In genomic region chr5:107296512-107297322, GRCm38 (mm10) we compare ENCODE assay signal across 11 mouse cellular contexts. TPM values are rescaled to one million over a fixed set of nuclear protein-coding genes. Genes with fewer than 3 reads are reported as not detected.
DNase-seq lines count a peak whose midpoint lies in the region; ATAC-seq and TF ChIP-seq lines count a peak whose summit lies in the region.
"Had no signal": no experiment of that assay in that cellular context is flagged by ENCODE, and none has a peak within 500 bp of the region (broad histone marks: within the 10 kb centered on the region; RNA-seq: fewer than 3 reads in every experiment).

No protein-coding gene starts in this region.

- H3K9me3 ChIP-seq in liver, postnatal 0 days (ENCODE audit: low read length): no peaks in the 10 kb centered on the region
- no peaks in the 10 kb centered on the region for H3K9me3 ChIP-seq in liver, embryonic 12.5 days (replicated peaks)
- H3K9me3 ChIP-seq in intestine, embryonic 15.5 days: no peaks in the 10 kb centered on the region
- no peaks in the 10 kb centered on the region for H3K9me3 ChIP-seq in limb, embryonic 13.5 days
- H3K9me3 ChIP-seq in hindbrain, embryonic 11.5 days (ENCODE audit: control insufficient read depth, low read length): no peaks in the 10 kb centered on the region
- H3K9me3 ChIP-seq: midbrain, embryonic 12.5 days had no signal

- TF ChIP-seq POLR2A in cerebellum, adult 2 months (IDR thresholded peaks at IDR 0.05; ENCODE audit: borderline replicate concordance, insufficient read depth, low read length): no peak

- H3K4me3 ChIP-seq in liver, postnatal 0 days (ENCODE audit: low read depth, low read length): no peak overlapping the region
- no peak overlapping the region for H3K4me3 ChIP-seq in liver, embryonic 12.5 days
- no peak overlapping the region for H3K4me3 ChIP-seq in cerebellum, adult 2 months (replicated peaks; ENCODE audit: insufficient read depth, low read depth, low read length)
- no peak overlapping the region for H3K4me3 ChIP-seq in intestine, embryonic 15.5 days (replicated peaks)
- peak overlapping the region; percentile 19 for H3K4me3 ChIP-seq in limb, embryonic 13.5 days
- no peak overlapping the region for H3K4me3 ChIP-seq in hindbrain, embryonic 11.5 days (ENCODE audit: low read depth, low read length)
- H3K4me3 ChIP-seq: erythroblast, embryonic 14.5 days; midbrain, embryonic 12.5 days had no signal

- no peak for ATAC-seq in liver, postnatal 0 days
- no peak for ATAC-seq in liver, embryonic 12.5 days
- ATAC-seq in intestine, embryonic 15.5 days: peak; percentile 8; the same call in 1 of the 2 replicates
- peak; percentile 64; the same call in 1 of the 2 replicates for ATAC-seq in limb, embryonic 13.5 days (ENCODE audit: low FRiP score, low read depth)
- no peak for ATAC-seq in hindbrain, embryonic 11.5 days (ENCODE audit: low FRiP score)
- ATAC-seq: hindbrain, embryonic 16.5 days had no signal

- no peak overlapping the region for H3K27ac ChIP-seq in liver, postnatal 0 days (ENCODE audit: low read depth)
- no peak overlapping the region for H3K27ac ChIP-seq in liver, embryonic 12.5 days
- H3K27ac ChIP-seq in cerebellum, adult 2 months (ENCODE audit: insufficient read depth, low read length): no peak overlapping the region
- peak overlapping the region; percentile 36; the same call in 1 of the 2 replicates for H3K27ac ChIP-seq in intestine, embryonic 15.5 days
- peak overlapping the region; percentile 29; the same call in 1 of the 2 replicates for H3K27ac ChIP-seq in limb, embryonic 13.5 days
- H3K27ac ChIP-seq in hindbrain, embryonic 11.5 days (ENCODE audit: low read depth, low read length): no peak overlapping the region
- H3K27ac ChIP-seq: midbrain, embryonic 12.5 days had no signal

- no peaks in the 10 kb centered on the region for H3K27me3 ChIP-seq in liver, postnatal 0 days (ENCODE audit: insufficient read depth, low read length)
- 0 out of 2 replicates have a peak, but pooled peaks cover 4% of the 10 kb centered on the region for H3K27me3 ChIP-seq in liver, embryonic 12.5 days (replicated peaks)
- no peaks in the 10 kb centered on the region for H3K27me3 ChIP-seq in cerebellum, adult 2 months (ENCODE audit: control insufficient read depth, insufficient read depth, low read length)
- no peaks in the 10 kb centered on the region for H3K27me3 ChIP-seq in intestine, embryonic 15.5 days (replicated peaks)
- H3K27me3 ChIP-seq in limb, embryonic 13.5 days: peaks cover 4% of the 10 kb centered on the region
- no peaks in the 10 kb centered on the region for H3K27me3 ChIP-seq in hindbrain, embryonic 11.5 days (ENCODE audit: control insufficient read depth, insufficient read depth, low read length)
- H3K27me3 ChIP-seq: midbrain, embryonic 12.5 days had no signal

- WGBS in liver, postnatal 0 days (ENCODE audit: insufficient replicate concordance): 59% methylated on average over 9 of the region's 9 CpGs
- 58% methylated on average over 9 of the region's 9 CpGs for WGBS in liver, embryonic 12.5 days (ENCODE audit: insufficient replicate concordance)
- 18% methylated on average over 9 of the region's 9 CpGs for WGBS in cerebellum, adult 2 months
- 47% methylated on average over 9 of the region's 9 CpGs for WGBS in intestine, embryonic 15.5 days
- WGBS in limb, embryonic 13.5 days: 10% methylated on average over 9 of the region's 9 CpGs
- 41% methylated on average over 9 of the region's 9 CpGs for WGBS in hindbrain, embryonic 11.5 days

- H3K4me1 ChIP-seq in liver, postnatal 0 days (ENCODE audit: insufficient read depth): 0 out of 2 replicates have a peak, but pooled peaks cover 9% of the 10 kb centered on the region
- H3K4me1 ChIP-seq in liver, embryonic 12.5 days: peaks cover 12% of the 10 kb centered on the region
- no peaks in the 10 kb centered on the region; the same call in 1 of the 2 replicates for H3K4me1 ChIP-seq in cerebellum, adult 2 months (ENCODE audit: control insufficient read depth, insufficient read depth, low read length)
- peaks cover 17% of the 10 kb centered on the region for H3K4me1 ChIP-seq in intestine, embryonic 15.5 days (replicated peaks)
- H3K4me1 ChIP-seq in limb, embryonic 13.5 days: peaks cover 25% of the 10 kb centered on the region
- H3K4me1 ChIP-seq in hindbrain, embryonic 11.5 days (replicated peaks; ENCODE audit: control insufficient read depth, insufficient read depth, low read length): no peaks in the 10 kb centered on the region

- no peaks in the 10 kb centered on the region for H3K36me3 ChIP-seq in liver, postnatal 0 days (replicated peaks; ENCODE audit: insufficient read depth, low read length)
- H3K36me3 ChIP-seq in liver, embryonic 12.5 days: no peaks in the 10 kb centered on the region
- no peaks in the 10 kb centered on the region for H3K36me3 ChIP-seq in intestine, embryonic 15.5 days
- H3K36me3 ChIP-seq in limb, embryonic 13.5 days: no peaks in the 10 kb centered on the region
- no peaks in the 10 kb centered on the region for H3K36me3 ChIP-seq in hindbrain, embryonic 11.5 days (ENCODE audit: control insufficient read depth, insufficient read depth, low read length)
- H3K36me3 ChIP-seq: midbrain, embryonic 12.5 days had no signal

- no peak for DNase-seq in liver, postnatal 0 days
- DNase-seq in cerebellum, adult 2 months: peak; percentile 73 to 87
- no peak for DNase-seq in layer of hippocampus, postnatal 36 days
- DNase-seq in spleen, postnatal 14 days (ENCODE audit: low spot score in 2 of 2): no peak
- DNase-seq in hindbrain, embryonic 11.5 days (ENCODE audit: low spot score): no peak

- no peak for TF ChIP-seq CTCF in liver, postnatal 0 days (IDR thresholded peaks at IDR 0.05; ENCODE audit: low read depth)
- no peak for TF ChIP-seq CTCF in cerebellum, adult 2 months (IDR thresholded peaks at IDR 0.05; ENCODE audit: borderline replicate concordance, insufficient read depth, low read depth, low read length)

- TF ChIP-seq EP300 in liver, postnatal 0 days (IDR thresholded peaks at IDR 0.05; ENCODE audit: low read depth): no peak

- H3K9ac ChIP-seq in liver, postnatal 0 days (replicated peaks): no peak overlapping the region
- no peak overlapping the region for H3K9ac ChIP-seq in liver, embryonic 12.5 days
- no peak overlapping the region for H3K9ac ChIP-seq in intestine, embryonic 15.5 days
- 0 out of 2 replicates have a peak overlapping the region, but pooled peaks have one; percentile 31 for H3K9ac ChIP-seq in limb, embryonic 13.5 days
- H3K9ac ChIP-seq in hindbrain, embryonic 11.5 days (ENCODE audit: low read depth, low read length): no peak overlapping the region
- H3K9ac ChIP-seq: midbrain, embryonic 12.5 days had no signal

- 0 out of 2 replicates have a peak overlapping the region, but pooled peaks have one; percentile 10 for H3K4me2 ChIP-seq in liver, postnatal 0 days (ENCODE audit: low read depth, low read length)
- H3K4me2 ChIP-seq in liver, embryonic 12.5 days: no peak overlapping the region
- H3K4me2 ChIP-seq in intestine, embryonic 15.5 days (replicated peaks): 0 out of 2 replicates have a peak overlapping the region, but pooled peaks have one; percentile 22
- peak overlapping the region; percentile 53 for H3K4me2 ChIP-seq in limb, embryonic 13.5 days (replicated peaks)
- H3K4me2 ChIP-seq in hindbrain, embryonic 11.5 days (replicated peaks; ENCODE audit: low read depth, low read length): no peak overlapping the region
- H3K4me2 ChIP-seq: midbrain, embryonic 12.5 days had no signal

RNA-seq across cellular contexts. Expression of gene Tgfbr3, which starts 7.3 kb away (rescaled TPM):
- polyA plus RNA-seq in liver, postnatal 0 days (2015; fragmentation: Nextera tagmentation; extraction: Ambion mirVana): 3.8 and 4.4 TPM in 2 replicates
- 18.4 and 19.2 TPM in 2 replicates for polyA plus RNA-seq in liver, embryonic 12.5 days (2016; fragmentation: Nextera tagmentation; extraction: Ambion mirVana)
- 11.5 and 12.5 TPM in 2 replicates for polyA plus RNA-seq in cerebellum, adult 2 months (2012; rRNA removed)
- 14.4 and 16.3 TPM in 2 replicates for polyA plus RNA-seq in intestine, embryonic 15.5 days (2015; fragmentation: Nextera tagmentation; extraction: Ambion mirVana)
- 23.1 and 25.4 TPM in 2 replicates for polyA plus RNA-seq in limb, embryonic 13.5 days (2015; fragmentation: Nextera tagmentation; extraction: Ambion mirVana)
- 10 to 100 TPM; 16.7 to 21.4 TPM for total RNA-seq in layer of hippocampus, postnatal 36 days (2021)
- 7.5 and 9.6 TPM in 2 replicates for polyA plus RNA-seq in hindbrain, embryonic 11.5 days (2014; fragmentation: Nextera tagmentation; extraction: Ambion mirVana)

RNA-seq across cellular contexts. Expression of gene Brdt, which starts 34.2 kb away (rescaled TPM):
- 0.29 and 0.44 TPM in 2 replicates for polyA plus RNA-seq in liver, postnatal 0 days (2015; fragmentation: Nextera tagmentation; extraction: Ambion mirVana)
- polyA plus RNA-seq in liver, embryonic 12.5 days (2016; fragmentation: Nextera tagmentation; extraction: Ambion mirVana): 0.20 and 0.24 TPM in 2 replicates
- polyA plus RNA-seq in cerebellum, adult 2 months (2012; rRNA removed): 9.2 and 10.7 TPM in 2 replicates
- polyA plus RNA-seq in intestine, embryonic 15.5 days (2015; fragmentation: Nextera tagmentation; extraction: Ambion mirVana): 1.1 and 1.2 TPM in 2 replicates
- 4.4 and 4.5 TPM in 2 replicates for polyA plus RNA-seq in limb, embryonic 13.5 days (2015; fragmentation: Nextera tagmentation; extraction: Ambion mirVana)
- 10 to 100 TPM; 17.6 to 18.5 TPM for total RNA-seq in layer of hippocampus, postnatal 36 days (2021)
- 1.2 and 2.1 TPM in 2 replicates for polyA plus RNA-seq in hindbrain, embryonic 11.5 days (2014; fragmentation: Nextera tagmentation; extraction: Ambion mirVana)
- polyA plus RNA-seq: erythroblast, embryonic 14.5 days had no signal

Comparison
In these comparisons a context has a peak if more than half of its experiments do, and no peak if none do; other contexts are left out.
1. H3K4me2 ChIP-seq: peak in liver, postnatal 0 days (single experiment), intestine, embryonic 15.5 days (single experiment) and limb, embryonic 13.5 days (single experiment); none in liver, embryonic 12.5 days (single experiment) and hindbrain, embryonic 11.5 days (single experiment).
2. ATAC-seq: peak in intestine, embryonic 15.5 days (single experiment) and limb, embryonic 13.5 days (single experiment); none in liver, postnatal 0 days (single experiment), liver, embryonic 12.5 days (single experiment) and hindbrain, embryonic 11.5 days (single experiment).
3. DNase-seq: peak in cerebellum, adult 2 months (2 of 2); none in liver, postnatal 0 days (single experiment), layer of hippocampus, postnatal 36 days (0 of 2), spleen, postnatal 14 days (0 of 2) and hindbrain, embryonic 11.5 days (single experiment).
4. H3K27ac ChIP-seq: peak in intestine, embryonic 15.5 days (single experiment) and limb, embryonic 13.5 days (single experiment); none in liver, postnatal 0 days (single experiment), liver, embryonic 12.5 days (single experiment), cerebellum, adult 2 months (single experiment) and hindbrain, embryonic 11.5 days (single experiment).